Mouse (Mus musculus): ENCODE measurements around the gene Shroom1. TPM values are rescaled to one million over a fixed set of nuclear protein-coding genes. Genes with fewer than 3 reads are reported as not detected.

The Shroom1 gene
- polyA plus RNA-seq, 2 experiments from 2014 or later: not detected

DNA sequence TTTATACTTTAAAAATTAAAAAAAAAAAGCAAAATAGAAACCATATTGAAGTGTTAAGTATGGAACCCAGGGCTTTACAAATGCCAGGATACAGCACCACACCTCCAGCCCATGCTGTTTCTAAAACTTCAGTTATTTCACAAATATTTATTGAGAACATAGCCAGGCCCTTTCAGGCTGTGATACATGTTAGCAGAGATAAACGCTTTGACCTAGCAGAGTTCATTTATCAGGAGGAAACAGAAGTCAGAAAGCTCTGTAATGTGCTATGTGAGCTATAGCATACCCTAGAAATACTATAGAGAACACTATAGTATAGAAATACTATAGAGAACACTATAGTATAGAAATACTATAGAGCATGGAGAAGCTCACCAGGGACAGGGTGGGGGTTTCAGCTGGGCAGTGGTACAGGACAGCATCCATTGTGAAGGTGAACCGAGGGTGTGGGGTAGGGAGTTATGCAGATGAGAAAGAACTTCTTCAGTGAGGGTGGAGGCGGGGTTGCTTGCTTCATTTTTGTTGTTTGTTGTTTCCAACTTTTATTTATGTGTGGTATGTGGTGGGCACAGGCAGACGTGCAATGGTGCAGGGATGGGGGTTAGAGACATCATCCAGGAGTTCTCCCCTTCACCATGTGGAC is 24.2 kb downstream of the Shroom1 start:
- no peak for ATAC-seq

DNA sequence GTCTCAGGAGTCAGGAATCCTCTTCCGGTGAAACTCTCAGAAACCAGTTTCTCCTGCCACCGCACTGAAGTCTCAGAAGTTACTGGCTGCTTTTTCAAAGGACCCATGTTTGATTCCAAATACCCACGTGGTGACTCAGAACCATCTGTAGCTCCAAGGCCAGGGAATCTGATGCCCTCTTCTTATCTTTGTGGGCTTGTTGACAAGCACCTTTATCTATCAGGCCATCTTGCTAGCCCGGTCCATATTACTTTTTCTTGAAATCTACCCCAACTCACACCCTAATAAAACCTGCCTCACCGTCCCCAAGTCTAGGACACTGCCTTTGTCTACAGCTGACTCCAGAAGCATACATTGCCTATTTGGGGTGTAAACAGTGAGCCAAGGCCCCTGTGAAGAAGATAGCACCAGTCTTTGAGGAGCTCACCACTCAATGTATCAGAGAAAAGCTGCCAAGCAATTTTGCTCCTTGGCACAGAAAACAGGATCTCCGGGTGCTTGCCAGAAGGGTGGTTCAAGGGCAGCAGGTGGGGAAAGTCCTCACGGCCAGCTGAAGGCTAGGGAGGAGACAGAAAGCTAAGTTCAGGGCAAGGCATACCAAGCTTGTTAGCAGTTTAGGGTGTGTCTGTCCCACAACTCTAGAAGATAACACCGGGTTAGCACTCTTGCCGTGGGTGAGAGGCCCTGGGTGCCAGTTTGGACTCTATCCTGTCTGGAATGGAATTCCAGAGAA is 26.3 kb downstream of the Shroom1 start:
- no peak for ATAC-seq

DNA sequence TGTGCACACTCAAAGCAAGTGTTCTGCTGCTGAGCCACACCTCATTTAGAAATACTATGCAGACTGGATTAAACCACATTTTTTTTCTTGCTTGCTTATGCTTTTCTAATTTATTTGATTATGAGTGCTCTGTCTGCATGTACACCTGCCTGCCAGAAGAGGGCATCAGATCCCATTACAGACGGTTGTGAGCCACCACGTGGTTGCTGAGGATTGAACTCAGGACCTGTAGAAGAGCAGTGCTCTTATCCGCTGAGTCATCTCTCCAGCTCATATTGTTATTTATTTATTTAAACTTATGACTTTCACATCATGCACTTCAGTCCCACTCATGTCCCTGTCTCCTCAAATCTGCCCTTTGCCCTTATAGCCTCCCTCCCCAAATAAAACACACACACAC is 28.7 kb downstream of the Shroom1 start:
- ATAC-seq: no peak

DNA sequence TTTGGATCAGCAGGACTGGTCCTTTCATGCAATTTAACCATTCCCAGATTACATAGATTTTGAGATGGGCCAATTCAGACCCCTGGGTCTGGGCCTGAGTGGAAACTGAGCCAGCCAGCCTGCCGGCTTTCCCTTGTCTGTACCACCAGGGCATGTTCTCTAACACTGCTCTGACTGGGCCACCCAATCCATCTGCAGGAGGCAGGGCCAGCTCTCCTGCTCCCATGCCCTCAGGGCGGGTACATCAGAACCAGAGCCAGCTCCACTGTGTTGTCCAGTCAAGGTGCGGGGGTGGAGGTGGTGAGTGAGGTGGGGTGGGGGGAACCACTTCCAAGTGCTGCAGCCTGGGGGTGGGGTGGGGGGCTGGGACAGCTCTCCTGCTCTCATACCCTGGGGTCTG is 29.3 kb downstream of the Shroom1 start:
- no peak for ATAC-seq

DNA sequence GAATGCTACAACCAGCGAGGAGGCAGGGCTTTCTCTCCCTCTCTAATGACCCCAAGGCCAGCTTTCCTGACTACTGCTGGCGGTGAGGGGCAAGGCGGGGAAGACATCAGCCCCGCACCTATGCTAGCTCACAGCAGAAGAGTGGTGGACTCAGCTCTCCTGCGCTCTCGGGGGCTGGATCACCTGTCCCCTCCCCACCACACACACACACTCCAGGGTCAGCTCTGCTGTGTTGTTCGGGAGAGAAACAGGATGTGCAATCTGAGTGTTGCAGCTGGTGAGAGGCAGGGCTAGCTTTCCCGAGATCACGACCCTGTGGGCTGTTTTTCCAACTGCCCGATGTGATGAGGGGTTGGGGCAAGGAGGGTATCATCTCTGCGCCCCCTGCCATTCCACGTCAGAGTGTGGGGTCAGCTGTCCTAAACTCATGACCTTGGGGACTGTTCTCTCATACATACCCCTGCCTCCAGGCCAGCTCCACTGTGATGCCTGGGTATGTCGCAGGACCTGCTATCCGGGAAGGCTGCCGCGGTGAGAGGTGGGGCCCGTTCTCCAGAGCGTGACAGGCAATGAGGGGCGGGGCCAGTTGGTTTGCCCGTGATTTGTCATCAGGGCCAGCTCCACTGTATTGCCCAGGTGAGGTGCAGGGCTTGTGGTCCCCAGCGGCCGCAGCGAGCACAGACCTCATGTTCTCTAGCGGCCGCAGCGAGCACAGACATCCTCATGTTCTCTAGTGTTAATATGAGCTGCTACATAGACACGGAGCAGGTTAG is 30.0 kb downstream of the Shroom1 start:
- no peak for ATAC-seq

DNA sequence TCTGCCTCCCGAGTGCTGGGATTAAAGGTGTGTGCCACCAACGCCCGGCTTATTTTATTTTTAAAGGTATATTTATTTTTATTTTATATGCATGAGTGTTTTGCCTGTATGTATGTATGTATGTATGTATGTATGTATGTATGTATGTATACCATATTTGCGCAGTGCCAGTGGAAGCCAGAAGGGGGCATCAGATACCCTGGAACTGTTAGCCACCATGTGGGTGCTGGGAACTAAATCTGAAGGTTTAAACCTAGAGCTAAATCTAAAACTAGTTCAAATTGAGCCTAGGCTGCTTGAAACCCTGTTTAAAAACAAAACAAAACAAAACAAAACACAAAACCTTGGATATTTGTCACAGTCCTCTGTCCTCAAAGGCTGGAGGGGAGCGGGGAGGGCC is 32.0 kb downstream of the Shroom1 start:
- no peak for ATAC-seq

DNA sequence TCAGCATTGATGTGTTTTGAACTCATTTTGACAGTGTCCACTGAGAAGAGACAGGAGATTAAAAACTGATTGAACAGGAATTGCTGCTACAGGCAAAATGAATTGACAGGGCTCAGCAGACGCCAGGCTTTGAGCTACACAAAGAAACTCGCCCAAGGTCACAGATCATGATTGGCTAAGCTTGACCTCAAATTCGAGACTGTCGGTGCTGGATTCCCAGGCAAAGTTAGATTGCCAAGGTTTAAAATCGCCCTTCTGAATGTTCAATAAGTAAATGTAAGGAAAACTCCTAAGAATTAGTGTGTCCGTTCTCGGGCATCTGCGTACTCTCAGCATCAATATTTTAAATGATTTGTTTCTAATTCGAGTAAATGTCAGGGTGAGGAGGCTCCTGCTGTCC is 32.4 kb downstream of the Shroom1 start:
- no peak for ATAC-seq

DNA sequence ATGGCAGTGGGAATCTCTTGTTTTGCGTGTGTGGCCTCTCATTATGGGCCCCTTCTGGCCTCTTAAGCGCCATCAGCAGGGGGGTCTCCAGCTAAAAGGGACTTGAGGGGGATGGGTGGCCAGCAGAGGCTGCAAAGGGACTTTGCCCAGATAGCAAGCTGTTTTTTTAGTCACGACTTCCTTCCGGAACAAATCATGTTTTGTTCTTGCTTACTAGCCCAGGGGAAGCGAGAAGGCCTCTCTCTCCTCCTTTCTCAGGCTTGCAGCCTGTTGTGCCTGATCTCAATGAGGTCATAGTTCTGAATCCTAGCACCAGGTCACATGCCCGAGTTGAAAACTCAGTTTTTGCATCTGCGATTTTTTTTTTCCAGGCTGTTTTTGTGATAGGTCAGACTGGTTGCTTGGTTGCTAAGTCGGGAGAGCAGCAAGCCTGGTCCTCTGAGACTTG is 35.0 kb downstream of the Shroom1 start:
- no peak for ATAC-seq

DNA sequence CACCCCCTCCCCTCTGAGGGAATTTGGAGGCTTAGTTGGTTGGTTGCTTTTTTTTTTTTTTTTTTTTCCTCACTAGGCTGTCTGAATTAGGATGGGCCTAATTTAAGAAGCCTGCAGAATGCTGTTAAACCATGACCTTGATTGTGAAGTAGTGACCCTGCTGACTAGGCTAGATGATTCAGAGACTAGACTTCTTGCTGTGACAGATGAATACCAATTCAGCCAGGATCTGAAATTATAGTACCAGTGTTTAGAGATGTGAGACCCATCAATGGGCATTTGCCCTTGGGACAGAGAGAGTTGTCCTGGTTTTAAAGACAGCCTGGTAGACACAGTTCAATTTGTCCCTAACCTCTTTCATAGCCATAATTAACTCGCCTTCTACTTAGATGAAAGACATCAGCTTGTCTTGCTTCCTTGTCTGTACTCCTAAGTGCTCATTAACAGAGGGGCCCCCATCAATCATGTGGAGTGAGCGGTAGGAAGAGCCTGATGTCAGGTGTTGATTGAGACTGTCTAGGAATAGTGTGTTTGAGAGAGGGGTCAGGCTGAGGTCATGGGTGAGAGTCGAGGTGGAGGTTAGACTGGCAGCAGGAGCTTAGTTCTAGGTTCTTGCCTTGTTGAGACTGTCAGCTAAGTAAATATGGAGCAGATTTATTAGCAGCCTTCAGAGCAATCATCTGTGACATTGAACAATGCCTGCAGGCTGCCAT is 36.4 kb downstream of the Shroom1 start:
- no peak for ATAC-seq

DNA sequence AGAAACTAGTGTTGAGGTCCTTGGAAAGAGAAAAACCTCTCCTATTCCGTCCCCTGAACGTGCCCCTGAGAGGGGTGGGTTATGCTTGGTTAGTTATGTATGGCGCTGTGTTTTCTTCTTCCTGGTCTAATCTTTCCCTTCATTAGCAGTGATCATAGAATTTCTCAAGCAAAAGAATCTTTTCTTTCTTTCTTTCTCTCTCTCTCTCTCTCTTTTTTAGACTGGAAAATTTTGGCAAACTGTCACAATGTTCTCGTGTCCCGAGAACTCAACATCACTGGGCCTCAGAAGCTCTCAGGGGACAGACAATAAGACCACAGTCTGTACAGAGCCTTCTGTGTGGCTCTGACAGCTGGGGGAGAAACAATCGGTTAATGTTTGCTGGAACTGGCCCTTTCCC is 38.4 kb downstream of the Shroom1 start:
- ATAC-seq: no peak

DNA sequence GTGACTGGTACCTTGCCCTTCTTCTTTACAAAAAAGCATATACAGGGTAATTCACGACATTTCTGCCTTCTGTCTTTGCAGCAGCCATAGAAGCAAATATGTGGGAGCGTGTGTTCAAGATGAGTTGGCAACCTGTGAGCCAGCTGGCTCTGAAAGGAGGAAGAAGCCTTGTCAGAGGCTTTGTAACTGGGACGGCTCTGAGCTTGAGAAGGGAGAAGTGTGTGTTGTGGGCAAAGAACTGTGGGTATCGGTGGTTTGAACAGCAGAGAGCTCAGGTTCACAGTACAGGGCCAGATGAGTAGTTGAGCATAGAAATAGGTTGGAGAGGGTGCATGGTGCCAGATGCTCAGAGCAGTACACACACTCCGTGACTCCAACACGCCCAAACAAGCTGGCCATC is 39.9 kb downstream of the Shroom1 start:
- ATAC-seq: no peak

DNA sequence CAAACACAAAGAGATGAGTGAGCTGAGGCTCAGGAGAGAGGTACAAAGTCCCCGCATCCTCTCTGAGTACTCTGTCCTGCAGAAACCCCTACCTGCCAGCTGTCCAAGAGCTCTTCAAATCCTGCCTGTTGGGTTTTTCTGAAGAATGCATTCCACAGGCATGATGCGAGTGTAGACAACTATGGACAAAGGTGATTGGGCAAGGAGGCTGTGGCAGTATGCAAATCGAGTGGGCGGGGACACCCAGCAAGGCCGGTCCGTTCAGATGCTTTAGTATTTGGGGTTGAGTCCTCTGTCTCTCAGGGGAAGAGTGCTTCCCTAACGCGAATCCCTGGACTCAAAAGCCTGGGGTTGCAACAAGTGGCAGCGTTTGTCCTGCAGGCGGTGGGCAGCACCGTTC is 43.6 kb downstream of the Shroom1 start:
- no peak for ATAC-seq

DNA sequence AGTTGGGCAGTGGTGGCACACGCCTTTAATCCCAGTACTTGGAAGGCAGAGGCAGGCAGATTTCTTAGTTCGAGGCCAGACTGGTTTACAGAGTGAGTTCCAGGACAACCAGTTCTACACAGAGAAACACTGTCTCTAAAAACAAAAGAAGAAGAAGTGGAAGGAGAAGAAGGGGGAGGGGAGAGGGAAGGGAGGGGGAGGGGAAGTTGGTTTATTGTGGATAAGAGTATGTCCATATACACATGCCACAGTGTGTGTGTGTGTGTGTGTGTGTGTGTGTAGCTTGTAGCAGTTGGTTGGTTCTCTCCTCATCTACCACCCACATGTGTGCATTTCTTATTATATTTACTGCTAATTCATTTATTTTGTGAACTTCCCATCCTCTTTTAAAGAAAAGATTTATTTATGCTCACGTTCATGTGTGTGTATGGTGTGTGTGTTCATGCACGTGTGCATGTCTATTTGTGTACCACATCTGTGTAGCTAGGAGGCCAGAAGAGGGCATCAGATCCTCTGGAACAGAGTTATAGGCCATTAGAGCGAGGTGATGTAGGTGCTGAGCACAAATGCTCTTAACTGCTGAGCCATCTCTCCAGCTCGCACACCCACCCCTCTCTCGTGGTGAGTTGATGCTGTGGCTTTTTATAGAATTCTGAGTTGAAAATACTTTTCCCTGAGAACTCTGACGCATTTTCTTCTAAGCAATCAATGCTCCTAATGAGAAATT is 45.2 kb downstream of the Shroom1 start:
- ATAC-seq: no peak

DNA sequence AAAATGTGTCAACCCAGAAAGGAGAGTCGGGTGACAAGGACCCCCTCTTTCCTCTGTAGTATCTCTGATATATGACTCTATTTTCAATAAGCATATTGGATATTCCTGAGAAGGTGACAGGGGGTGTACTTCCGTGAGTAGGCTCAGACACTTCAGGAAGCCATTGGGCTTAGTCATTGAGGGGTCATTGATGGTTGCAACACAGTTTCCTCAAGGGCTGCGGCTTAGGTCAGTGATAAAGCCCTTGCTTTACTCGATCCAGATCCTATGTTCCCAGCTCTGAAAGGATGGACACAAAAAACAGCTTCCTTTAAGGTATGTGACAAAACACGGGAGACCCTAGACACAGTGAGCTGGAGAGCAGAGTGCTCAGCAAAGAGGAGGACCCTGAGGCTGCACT is 46.7 kb downstream of the Shroom1 start:
- ATAC-seq: no peak

DNA sequence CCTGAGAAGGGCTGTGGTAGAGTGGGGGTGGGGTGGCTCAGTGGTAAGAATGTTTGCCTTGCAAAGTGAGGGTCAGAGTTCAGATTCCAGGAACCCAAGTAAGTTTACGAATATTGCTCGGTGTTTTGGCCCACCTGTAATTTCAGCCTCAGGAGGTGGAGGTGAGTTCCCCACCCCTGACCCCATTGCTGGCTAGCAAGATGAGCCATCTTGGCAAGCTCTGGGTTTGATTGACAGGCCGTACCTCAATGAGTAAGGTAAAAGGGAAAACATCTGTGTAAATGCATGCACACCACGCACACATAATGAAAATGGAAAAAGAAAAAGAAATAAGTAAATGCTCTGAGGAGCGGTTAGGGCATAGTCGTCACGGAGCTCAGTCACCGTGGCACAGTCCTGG is 47.4 kb downstream of the Shroom1 start:
- ATAC-seq: no peak

DNA sequence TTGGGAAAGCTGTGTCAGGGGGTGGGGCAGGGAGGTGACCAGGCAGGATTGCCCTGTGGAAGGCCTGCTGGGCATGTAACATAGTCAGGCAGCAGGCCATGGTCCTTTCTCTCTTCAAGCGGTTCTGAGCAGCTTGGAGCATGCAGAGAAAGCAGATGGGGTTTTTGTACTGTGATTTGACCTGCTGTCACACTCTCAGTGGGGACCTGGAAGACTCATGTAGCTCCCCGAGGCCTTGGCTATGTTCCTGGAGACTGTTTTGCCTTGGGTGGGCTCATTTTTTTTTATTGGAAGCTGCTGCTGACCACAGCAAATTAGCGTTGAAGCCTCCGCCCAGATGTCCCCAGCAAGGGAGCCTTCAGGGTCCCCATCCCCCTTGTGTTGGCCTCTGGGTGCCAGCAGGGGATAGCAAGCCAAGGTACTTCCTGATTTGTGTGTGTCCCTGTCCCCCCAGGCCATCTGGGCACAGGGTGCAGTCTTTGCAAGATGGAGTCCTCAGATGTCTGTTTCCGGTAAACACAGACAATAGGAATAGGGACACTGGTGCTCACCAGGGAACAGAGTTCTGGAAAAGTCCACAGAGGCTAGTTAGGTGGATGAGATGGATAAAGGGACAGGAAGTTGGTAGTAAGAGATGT is 48.1 kb downstream of the Shroom1 start:
- no peak for ATAC-seq

DNA sequence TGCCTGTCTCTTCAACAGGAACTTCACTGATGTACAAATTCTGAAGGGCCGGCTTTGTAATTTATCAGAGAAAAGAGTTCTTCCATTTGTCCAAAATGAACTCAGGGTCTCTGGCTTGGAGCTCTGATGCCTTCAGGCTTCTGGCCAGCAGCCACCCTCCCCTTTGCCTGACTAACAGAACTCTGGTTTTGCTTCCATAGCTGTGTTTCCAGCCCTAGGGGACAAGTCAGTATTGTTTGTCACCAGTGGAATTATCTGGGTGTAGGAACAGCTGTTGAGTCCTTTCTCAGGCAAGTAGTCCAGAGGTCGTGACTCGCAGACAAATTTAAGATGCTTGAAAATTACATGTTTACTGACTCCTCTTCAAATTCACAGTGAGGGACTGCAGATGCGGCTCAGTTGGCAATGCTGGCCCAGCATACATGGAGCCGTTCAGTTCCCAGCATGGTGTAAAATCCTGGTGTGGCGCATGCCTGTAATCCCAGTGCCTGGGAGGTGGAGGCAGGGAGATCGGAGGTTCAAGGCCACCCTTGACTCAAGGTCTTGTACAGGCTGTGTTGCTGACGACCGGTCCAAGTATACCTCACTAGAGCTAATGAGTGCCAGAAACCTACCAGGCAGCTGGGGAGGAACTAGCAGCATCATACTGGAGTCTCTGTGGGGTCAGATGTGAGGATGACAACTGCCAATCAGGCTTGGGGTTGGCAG is 50.2 kb downstream of the Shroom1 start:
- no peak for ATAC-seq

DNA sequence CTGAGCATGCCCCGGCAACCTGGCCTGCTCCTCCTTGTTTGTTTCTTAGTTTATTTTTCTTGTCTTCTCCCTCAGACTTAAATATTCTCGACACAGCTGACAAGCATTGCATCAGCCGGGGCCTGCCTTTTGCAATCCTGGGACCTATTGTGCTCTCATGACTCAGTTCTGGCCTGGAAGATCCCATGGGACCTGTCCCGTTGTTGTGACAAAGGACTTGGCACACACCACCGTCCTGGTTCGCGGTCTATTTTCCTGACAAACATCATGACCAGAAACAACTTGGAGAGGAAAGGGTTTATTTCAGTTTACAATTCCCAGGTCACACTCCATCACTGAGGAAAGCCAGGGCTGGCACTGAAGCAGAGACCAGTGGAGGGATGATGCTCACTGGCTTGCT is 51.1 kb downstream of the Shroom1 start:
- no peak for ATAC-seq

DNA sequence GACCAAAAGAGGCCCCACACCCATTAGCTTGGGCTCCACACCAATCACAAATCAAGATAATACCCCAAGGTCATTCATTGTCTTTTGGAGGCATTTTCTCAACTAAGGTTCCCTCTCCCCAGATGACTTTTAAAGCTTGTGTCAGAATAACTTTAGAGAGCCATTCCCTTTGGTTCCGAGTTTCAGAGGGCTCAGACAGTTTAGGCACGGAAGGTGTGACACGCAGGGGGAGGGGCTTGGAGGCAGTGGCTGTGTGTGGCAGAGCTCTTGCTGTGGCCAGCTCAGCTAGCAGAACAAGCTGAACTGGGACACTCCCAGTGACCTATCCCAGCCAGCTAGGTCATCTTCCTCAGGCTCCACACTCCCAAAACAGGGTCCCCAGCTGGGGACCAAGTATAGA is 51.6 kb downstream of the Shroom1 start:
- no peak for ATAC-seq

DNA sequence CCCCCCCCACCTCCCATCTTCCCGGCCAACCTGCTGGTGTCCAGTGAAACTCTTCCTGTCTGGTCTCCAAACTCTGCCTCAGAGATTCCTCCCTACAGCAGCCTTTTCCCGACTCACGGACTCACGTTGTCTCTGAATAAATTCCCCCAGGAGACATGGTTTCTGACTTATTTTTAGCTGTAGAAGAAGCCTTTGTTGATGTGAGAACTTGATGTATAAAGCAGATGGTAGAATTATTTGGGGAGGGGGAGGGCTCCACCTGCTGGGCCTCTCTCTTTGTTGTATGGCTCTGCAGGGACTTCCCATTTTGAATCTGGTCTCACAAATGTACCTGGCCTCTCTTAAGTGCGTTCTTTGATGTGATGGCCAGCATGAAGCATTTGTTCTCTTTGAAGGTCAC is 53.3 kb downstream of the Shroom1 start:
- ATAC-seq: no peak
